In the genomic region with DNA sequence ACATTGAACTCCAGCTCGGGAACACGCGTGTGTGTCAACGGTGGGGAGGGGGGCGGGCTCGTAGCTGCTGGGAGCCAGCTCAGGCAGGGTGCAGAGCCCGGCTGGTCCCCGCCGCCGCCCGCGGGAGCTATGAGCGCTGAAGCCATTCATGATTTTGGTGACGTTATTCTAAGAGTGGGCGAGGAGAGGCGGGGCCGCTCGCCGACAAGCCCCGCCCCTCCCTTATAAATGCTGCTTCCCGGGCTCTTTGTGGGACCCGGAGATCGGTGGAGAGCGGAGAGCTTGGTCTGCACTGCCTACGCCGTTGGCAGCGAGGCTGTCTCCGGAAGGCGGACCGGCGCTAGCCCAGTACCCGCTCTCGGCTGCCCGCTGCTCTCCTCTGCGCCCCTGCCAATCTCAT, we compare ENCODE assay signal across 8 mouse cellular contexts. TPM values are rescaled to one million over a fixed set of nuclear protein-coding genes. Genes with fewer than 3 reads are reported as not detected.
A peak's percentile ranks its signal among the peaks of the same experiment; 100 is the strongest.
DNase-seq lines count a peak whose midpoint lies in the region; ATAC-seq and TF ChIP-seq lines count a peak whose summit lies in the region.

A gene (plus strand): TSS at position 253 of the 400 bp plus-strand sequence.

- peak within 1 kb of the TSS; percentile 96 for H3K27ac ChIP-seq in hindbrain, embryonic 15.5 days (replicated peaks)

- H3K27me3 ChIP-seq in Patski: no peaks in the 10 kb centered on the region
- no peaks in the 10 kb centered on the region for H3K27me3 ChIP-seq in hindbrain, embryonic 15.5 days

- peak; percentile 87 for ATAC-seq in Patski
- ATAC-seq in hindbrain, embryonic 15.5 days (ENCODE audit: low FRiP score, low read depth): peak; percentile 93

- under 1% methylated on average over 35 of the region's 35 CpGs for WGBS in hindbrain, embryonic 15.5 days

- CTCF ChIA-PET in Patski (lab: Charles Lee): interaction anchor here (1.0 to 2.5 kb wide), 3 partner anchors 19 to 104 kb away, joined by 4 to 8 read pairs (median 4); no protein-coding TSS in a partner anchor

- POLR2A ChIA-PET in Patski (lab: Charles Lee): interaction anchor here (0.8 to 2.1 kb wide), 4 partner anchors 29 to 178 kb away, joined by 3 to 7 read pairs (median 5); no protein-coding TSS in a partner anchor

- no peak for TF ChIP-seq CTCF in Patski (IDR thresholded peaks at IDR 0.05)

- in situ Hi-C loops in Patski (cut with MboI; ENCODE audit: low pct_unique_long_range_greater_than_20kb): no loop called here

- peak; percentile 66 for DNase-seq in Patski (ENCODE audit: low read depth, low spot score)
- peak; percentile 95 to 96 for DNase-seq in cerebellum, postnatal 14 days
- DNase-seq in gastrocnemius, adult 18-20 months (ENCODE audit: low spot score): peak; percentile 89
- DNase-seq in left cerebral cortex, adult 11 months (ENCODE audit: low spot score): peak; percentile 91
- DNase-seq in lung, postnatal 36 days: peak; percentile 96
- peak; percentile 96 for DNase-seq in retina, embryonic 14.5 days (ENCODE audit: low spot score)
- peak; percentile 98 for DNase-seq in thymus, postnatal 36 days

- H3K9me3 ChIP-seq in hindbrain, embryonic 15.5 days: no peaks in the 10 kb centered on the region

- H3K9ac ChIP-seq in hindbrain, embryonic 15.5 days: peak within 1 kb of the TSS; percentile 95

- peak within 1 kb of the TSS; percentile 82 for H3K4me2 ChIP-seq in hindbrain, embryonic 15.5 days

- peaks cover 44% of the 10 kb centered on the region for H3K4me1 ChIP-seq in hindbrain, embryonic 15.5 days (replicated peaks)

- peak within 1 kb of the TSS; percentile 72 for H3K4me3 ChIP-seq in hindbrain, embryonic 15.5 days

- H3K36me3 ChIP-seq in hindbrain, embryonic 15.5 days: peaks cover 10% of the 10 kb centered on the region; the same call in 1 of the 2 replicates

RNA-seq across cellular contexts. Expression of the gene that starts here (rescaled TPM):
- 72.5 TPM for polyA plus RNA-seq in Patski (2021)
- 1 to 10 TPM; 4.2 to 8.4 TPM for total RNA-seq in gastrocnemius, adult 18-20 months (2021)
- polyA plus RNA-seq in hindbrain, embryonic 15.5 days (2015; fragmentation: Nextera tagmentation; extraction: Ambion mirVana): 4.2 and 4.3 TPM in 2 replicates

Comparison
In these comparisons a context has a peak if more than half of its experiments do, and no peak if none do; other contexts are left out.
1. Peak in every context shown above with its lines: DNase-seq, ATAC-seq, H3K4me3 ChIP-seq and H3K27ac ChIP-seq.
2. RNA of the gene that starts here (polyA plus RNA-seq): 72.5 TPM in Patski (single experiment); 4.2 to 4.3 TPM in hindbrain, embryonic 15.5 days; every median in the first group is over 10 times any median in the second.